ENCODE assay signal across 8 mouse cellular contexts in genomic region chr13:36734731-36735571, GRCm38 (mm10). TPM values are rescaled to one million over a fixed set of nuclear protein-coding genes. Genes with fewer than 3 reads are reported as not detected.
DNase-seq lines count a peak whose midpoint lies in the region; TF ChIP-seq lines count a peak whose summit lies in the region.

Nrn1 (minus strand) TSS chr13:36735131.

- peak within 1 kb of the TSS; percentile 50 for H3K4me3 ChIP-seq in left cerebral cortex, adult 2 months

- H3K27ac ChIP-seq in left cerebral cortex, adult 2 months, result peak within 1 kb of the TSS; percentile 96

- intact Hi-C loops in left cerebral cortex, adult 2 months (cut with DNase I), result loop anchor here (2.0 to 10.0 kb wide), 5 partner anchors 400 to 718 kb away; no protein-coding TSS in a partner anchor

- peak; percentile 29 for DNase-seq in adrenal gland, adult 2 months
- DNase-seq in adrenal gland, adult 18-20 months (ENCODE audit: low spot score in 2 of 2), result no peak
- peak; percentile 24 for DNase-seq in thymus, postnatal 14 days
- no peak for DNase-seq in thymus, adult 18-20 months
- peak in 1 of 2 experiments; percentile 56 for DNase-seq in frontal cortex, adult 2 months (ENCODE audit: extremely low spot score in 1 of 2, low spot score in 1 of 2)
- DNase-seq in left cerebral cortex, adult 2 months (ENCODE audit: extremely low spot score in 1 of 2, low spot score in 2 of 2), result peak; percentile 51 to 61
- DNase-seq in naive thymus-derived CD4-positive, alpha-beta T cell, adult 2 months (ENCODE audit: low read depth), result peak; percentile 25
- no peak for DNase-seq in spleen, adult 18-20 months

- TF ChIP-seq CTCF in left cerebral cortex, adult 2 months (IDR thresholded peaks at IDR 0.05), result no peak

RNA-seq across cellular contexts. Expression of gene Nrn1, which starts in this region (rescaled TPM):
- total RNA-seq in adrenal gland, adult 2 months (2021), result 1 to 10 TPM; 4.1 to 4.7 TPM
- polyA plus RNA-seq in adrenal gland, adult 2 months (2012; rRNA removed), result 1.7 TPM in 2 replicates
- total RNA-seq in adrenal gland, adult 18-20 months (2021), result 1 to 10 TPM; 3.0 to 3.5 TPM
- 164 TPM in 2 replicates for polyA plus RNA-seq in frontal cortex, adult 2 months (2012; rRNA removed)
- 100 to 1,000 TPM; 311 to 384 TPM for total RNA-seq in left cerebral cortex, adult 2 months (2021)

Comparison
In these comparisons a context has a peak if more than half of its experiments do, and no peak if none do; other contexts are left out.
1. RNA of gene Nrn1 (total RNA-seq): 311 to 384 TPM in left cerebral cortex, adult 2 months; 4.1 to 4.7 TPM in adrenal gland, adult 2 months and 3.0 to 3.5 TPM in adrenal gland, adult 18-20 months; every median in the first group is over 10 times any median in the second.
2. RNA of gene Nrn1 (polyA plus RNA-seq): 164 TPM in frontal cortex, adult 2 months; 1.7 TPM in adrenal gland, adult 2 months; every median in the first group is over 10 times any median in the second.
3. DNase-seq: peak in adrenal gland, adult 2 months (single experiment), thymus, postnatal 14 days (single experiment), left cerebral cortex, adult 2 months (2 of 2) and naive thymus-derived CD4-positive, alpha-beta T cell, adult 2 months (single experiment); none in adrenal gland, adult 18-20 months (0 of 2), thymus, adult 18-20 months (0 of 2) and spleen, adult 18-20 months (0 of 2).